Mouse (Mus musculus) intestine, embryonic 15.5 days (tissue): ENCODE data around the gene Derl3. TPM values are rescaled to one million over a fixed set of nuclear protein-coding genes. Genes with fewer than 3 reads are reported as not detected.

ENCODE experiments used
- ATAC-seq: fragments of 200-750 bp; cut with Nextera tagmentation; 2 replicates; pipeline ENCODE4 v1.8.0; 2017; ENCODE audit warnings: moderate TSS enrichment, moderate library complexity
- H3K27ac ChIP-seq: fragments of 300-500 bp; sonication (generic); 2 replicates; pipeline ENCODE4 v1.5.1; 2015; ENCODE audit warnings: mild to moderate bottlenecking, inconsistent platforms
- H3K27me3 ChIP-seq: fragments of 300-500 bp; sonication (generic); replicated peaks from 2 replicates; pipeline ENCODE4 v1.6.1; 2015; ENCODE audit warnings: inconsistent platforms
- H3K36me3 ChIP-seq: fragments of 300-500 bp; sonication (generic); 2 replicates; pipeline ENCODE4 v1.6.1; 2015; ENCODE audit warnings: inconsistent platforms
- H3K4me1 ChIP-seq: fragments of 300-500 bp; sonication (generic); replicated peaks from 2 replicates; pipeline ENCODE4 v1.6.1; 2015; ENCODE audit warnings: inconsistent platforms
- H3K4me2 ChIP-seq: fragments of 300-500 bp; sonication (generic); replicated peaks from 2 replicates; pipeline ENCODE4 v1.6.1; 2015; ENCODE audit warnings: mild to moderate bottlenecking, inconsistent platforms
- H3K4me3 ChIP-seq: fragments of 300-500 bp; sonication (generic); replicated peaks from 2 replicates; pipeline ENCODE4 v1.5.1; 2015; ENCODE audit warnings: inconsistent platforms
- H3K9ac ChIP-seq: fragments of 300-500 bp; sonication (generic); 2 replicates; pipeline ENCODE4 v1.6.1; 2015; ENCODE audit warnings: inconsistent platforms
- H3K9me3 ChIP-seq: fragments of 300-500 bp; sonication (generic); 2 replicates; pipeline ENCODE4 v1.6.1; 2016; ENCODE audit warnings: inconsistent platforms
- WGBS: fragments of 180-500 bp; shearing (Covaris S2); methylation state at CpG from one replicate; pipeline ENCODE4 v1.1.7; 2015; 5-methylcytosine and 5-hydroxymethylcytosine counted together
- polyA plus RNA-seq: library from polyadenylated mRNA; unstranded; fragments of >200 nt; fragmentation: Nextera tagmentation; extraction: Ambion mirVana; gene quantifications from 2 replicates; pipeline ENCODE4 v1.2.1, GENCODE M21; 2015

The Derl3 gene
- polyA plus RNA-seq, 1 experiment from 2014 or later, result 4.4 TPM

DNA sequence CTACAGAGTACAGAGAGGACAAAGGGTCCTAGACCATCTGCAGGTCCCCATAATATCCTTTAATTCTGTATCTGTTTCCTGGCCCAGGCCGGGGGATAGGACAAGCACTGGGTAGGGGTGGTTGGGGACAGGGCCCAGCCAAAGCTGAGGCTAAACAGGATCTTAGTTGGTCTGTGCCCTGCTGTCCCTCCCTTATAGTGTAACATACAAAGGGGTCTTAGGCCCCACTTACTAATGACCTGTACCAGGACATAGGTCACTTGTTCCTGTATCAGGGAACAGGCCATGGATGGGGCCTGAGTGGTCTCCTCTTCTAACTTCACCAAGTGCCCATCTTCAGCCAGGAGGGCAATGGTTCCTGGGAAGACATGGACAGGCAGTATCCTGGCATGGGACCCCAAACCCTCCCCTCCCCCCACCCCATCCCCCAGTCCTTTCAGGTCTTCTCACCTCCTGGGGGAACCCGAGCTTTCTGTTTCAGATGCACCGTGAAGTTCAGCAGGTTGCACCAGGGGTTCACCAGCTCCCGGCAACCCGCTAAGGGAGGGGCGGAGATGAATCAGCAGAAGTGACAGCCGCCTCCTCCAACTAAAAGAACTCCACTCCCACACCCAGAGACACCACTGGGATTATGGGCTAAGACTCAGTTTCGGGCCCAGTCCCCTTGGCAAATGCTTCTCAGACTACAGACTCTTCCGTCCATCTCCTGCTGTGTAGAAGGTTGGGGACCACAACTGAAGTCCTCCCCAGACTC lies 46.4 kb downstream of the Derl3 start:
- H3K9ac ChIP-seq, result no peak overlapping the region
- H3K27me3 ChIP-seq, result 0 out of 2 replicates have a peak, but pooled peaks cover 5% of the 10 kb centered on the region
- H3K4me3 ChIP-seq, result no peak overlapping the region
- no peak overlapping the region for H3K4me2 ChIP-seq
- peaks cover 14% of the 10 kb centered on the region for H3K4me1 ChIP-seq
- no peaks in the 10 kb centered on the region for H3K9me3 ChIP-seq
- no peak for ATAC-seq
- H3K36me3 ChIP-seq, result no peaks in the 10 kb centered on the region
- H3K27ac ChIP-seq, result no peak overlapping the region
- WGBS, result 57% methylated on average over 9 of the region's 9 CpGs

DNA sequence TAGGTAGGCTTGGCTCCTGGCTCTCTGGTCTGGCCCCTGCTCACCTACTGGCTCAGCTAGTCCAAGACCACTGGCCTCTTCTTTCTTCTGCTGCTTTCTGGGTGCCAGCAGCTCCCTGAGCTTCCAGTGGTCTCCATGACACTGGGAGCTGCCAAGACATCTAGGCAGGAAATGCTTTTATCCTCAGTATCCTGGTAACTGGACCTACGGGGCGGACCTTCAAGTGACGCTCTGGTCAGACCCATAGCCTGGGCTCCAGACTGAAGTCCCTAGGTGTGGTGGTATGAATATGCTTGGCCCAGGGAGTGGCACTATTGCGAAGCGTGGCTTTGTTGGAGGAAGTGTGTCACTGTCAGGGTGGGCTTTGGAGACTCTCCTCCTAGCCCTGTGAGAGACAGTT lies 47.3 kb downstream of the Derl3 start, which contains the start of gene Gm867:
Gm867 (minus strand) TSS at position 153 of the 400 bp plus-strand sequence.
- H3K4me2 ChIP-seq, result no peak within 1 kb of the TSS
- H3K9ac ChIP-seq, result no peak within 1 kb of the TSS
- no peaks in the 10 kb centered on the region for H3K36me3 ChIP-seq
- ATAC-seq, result no peak
- H3K9me3 ChIP-seq, result no peaks in the 10 kb centered on the region
- peaks cover 9% of the 10 kb centered on the region for H3K4me1 ChIP-seq
- WGBS, result 76% methylated on average over 5 of the region's 5 CpGs
- no peak within 1 kb of the TSS for H3K27ac ChIP-seq
- no peak within 1 kb of the TSS for H3K4me3 ChIP-seq
- H3K27me3 ChIP-seq, result 0 out of 2 replicates have a peak, but pooled peaks cover 5% of the 10 kb centered on the region

DNA sequence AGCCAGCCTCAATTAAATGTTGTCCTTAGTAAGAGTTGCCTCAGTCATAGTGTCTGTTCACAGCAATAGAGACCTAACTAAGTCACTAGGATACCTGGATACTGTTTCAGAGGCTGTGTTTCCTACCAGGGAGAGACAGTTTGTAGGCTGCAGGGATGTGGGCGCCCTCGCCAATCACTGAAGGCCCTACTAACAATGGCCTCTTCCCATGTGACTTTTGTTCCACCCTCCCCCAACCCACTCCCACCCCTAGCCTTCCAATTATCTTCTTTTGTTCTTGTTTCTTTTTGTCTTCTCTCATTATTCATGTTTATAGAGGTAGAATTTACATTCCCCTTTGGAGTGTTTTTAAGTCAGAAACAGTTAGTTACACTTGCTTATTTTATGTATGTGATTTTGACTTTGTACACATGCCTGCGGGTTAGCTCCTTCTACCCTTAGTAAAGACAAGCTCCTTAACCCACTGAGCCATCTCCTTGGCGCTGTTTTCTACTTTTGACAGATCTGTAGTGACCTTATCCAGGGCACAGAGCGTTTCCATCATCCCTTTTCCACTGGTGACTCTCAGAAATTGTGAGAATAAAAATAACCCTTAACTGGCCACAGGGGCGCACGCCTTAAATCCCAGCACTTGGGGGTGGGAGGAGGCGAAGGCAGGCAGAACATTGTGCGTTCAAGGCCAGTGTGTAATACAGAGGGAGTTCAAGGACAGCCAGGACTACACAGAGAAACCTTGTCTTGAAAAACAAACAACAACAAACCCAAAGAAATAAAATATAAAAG lies 48.0 kb downstream of the Derl3 start:
- no peak overlapping the region for H3K27ac ChIP-seq
- peaks cover 4% of the 10 kb centered on the region for H3K4me1 ChIP-seq
- H3K9me3 ChIP-seq, result no peaks in the 10 kb centered on the region
- H3K4me3 ChIP-seq, result no peak overlapping the region
- H3K36me3 ChIP-seq, result no peaks in the 10 kb centered on the region
- no peak overlapping the region for H3K4me2 ChIP-seq
- 75% methylated on average over 9 of the region's 9 CpGs for WGBS
- no peaks in the 10 kb centered on the region for H3K27me3 ChIP-seq
- H3K9ac ChIP-seq, result no peak overlapping the region
- no peak for ATAC-seq

DNA sequence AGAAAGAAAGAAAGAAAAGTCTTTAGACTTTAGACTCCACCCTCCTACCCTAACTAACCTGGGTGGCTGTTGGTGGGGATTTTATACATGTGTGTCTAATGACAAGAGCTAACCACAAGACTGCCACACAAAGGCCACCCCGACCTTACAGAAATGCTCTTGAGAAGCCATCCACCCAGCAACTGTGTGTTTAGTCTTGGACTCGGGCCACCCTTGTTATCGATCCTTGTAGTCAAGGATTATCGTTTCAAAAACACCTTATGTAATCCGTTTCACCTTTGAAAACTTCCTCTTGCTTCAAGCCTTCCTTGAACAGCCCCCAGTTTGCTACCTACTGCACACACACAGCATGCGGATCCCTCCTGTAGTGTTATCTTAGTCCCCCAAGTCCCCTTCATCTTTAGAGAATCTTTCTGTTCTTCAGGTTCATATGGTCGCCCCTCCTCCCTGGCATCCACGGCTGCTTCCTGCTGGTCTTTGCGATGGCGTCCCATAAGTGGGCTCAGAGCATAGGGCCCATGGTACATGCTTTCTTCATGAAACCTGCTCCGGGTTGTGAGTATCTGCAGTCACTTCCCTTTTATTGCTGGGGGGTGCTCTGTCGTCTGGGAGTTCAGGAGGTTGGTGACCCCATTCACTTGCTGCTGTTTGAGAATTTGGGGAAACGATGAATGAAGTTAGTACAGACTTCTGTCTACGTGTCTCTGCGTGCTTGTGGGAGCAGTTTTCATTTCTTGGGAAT lies 49.7 kb downstream of the Derl3 start, which contains the start of gene Vpreb3:
Vpreb3 (plus strand) TSS at position 322 of the 742 bp plus-strand sequence.
- no peaks in the 10 kb centered on the region for H3K36me3 ChIP-seq
- H3K4me3 ChIP-seq, result no peak within 1 kb of the TSS
- no peaks in the 10 kb centered on the region for H3K27me3 ChIP-seq
- no peak within 1 kb of the TSS; the same call in 1 of the 2 replicates for H3K4me2 ChIP-seq
- 0 out of 2 replicates have a peak within 1 kb of the TSS, but pooled peaks have one; percentile 6 for H3K27ac ChIP-seq
- peaks cover 3% of the 10 kb centered on the region; the same call in 1 of the 2 replicates for H3K4me1 ChIP-seq
- 82% methylated on average over 15 of the region's 15 CpGs for whole genome bisulfite sequencing
- no peak within 1 kb of the TSS for H3K9ac ChIP-seq
- H3K9me3 ChIP-seq, result no peaks in the 10 kb centered on the region
- no peak for ATAC-seq

DNA sequence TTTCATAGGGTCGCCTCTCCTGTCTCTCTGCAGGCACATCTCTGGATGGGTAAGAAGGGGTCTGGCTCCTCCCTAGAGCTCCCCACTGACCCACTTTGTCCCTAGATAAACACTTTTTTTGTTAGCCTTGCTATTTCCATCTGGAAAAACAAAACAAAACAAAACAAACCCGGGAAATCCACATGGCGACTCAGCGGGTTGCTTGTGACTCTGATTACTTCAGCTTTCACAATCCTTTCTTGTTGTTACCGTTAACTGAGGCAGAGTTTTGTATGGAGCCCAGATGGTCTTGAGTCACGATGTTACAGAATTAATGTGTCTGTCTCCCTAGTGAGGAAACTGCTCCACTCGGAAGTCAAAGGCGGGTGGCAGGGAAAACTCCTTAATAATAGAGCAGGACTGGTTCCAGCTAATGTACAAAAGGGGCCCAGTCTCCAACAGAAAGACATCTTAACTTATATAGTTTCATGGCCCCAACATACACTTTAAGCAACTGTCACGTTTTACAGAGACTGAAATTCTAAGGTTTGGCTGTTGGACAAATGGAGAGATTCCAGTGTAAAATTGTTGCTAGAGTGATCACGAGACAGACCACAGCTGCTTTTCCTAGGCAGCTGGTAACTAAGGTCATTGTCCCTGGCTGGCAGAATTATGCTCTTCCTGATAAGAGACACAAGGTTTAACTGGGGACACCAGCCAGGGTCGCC lies 51.0 kb downstream of the Derl3 start:
- no peaks in the 10 kb centered on the region for H3K36me3 ChIP-seq
- H3K4me3 ChIP-seq, result no peak overlapping the region
- no peak overlapping the region for H3K9ac ChIP-seq
- 0 out of 2 replicates have a peak overlapping the region, but pooled peaks have one; percentile 6 for H3K27ac ChIP-seq
- 36% methylated on average over 11 of the region's 11 CpGs for WGBS
- peaks cover 3% of the 10 kb centered on the region; the same call in 1 of the 2 replicates for H3K4me1 ChIP-seq
- ATAC-seq, result 0 out of 2 replicates have a peak, but pooled peaks have one; percentile 16
- H3K4me2 ChIP-seq, result no peak overlapping the region; the same call in 1 of the 2 replicates
- no peaks in the 10 kb centered on the region for H3K27me3 ChIP-seq
- no peaks in the 10 kb centered on the region for H3K9me3 ChIP-seq

DNA sequence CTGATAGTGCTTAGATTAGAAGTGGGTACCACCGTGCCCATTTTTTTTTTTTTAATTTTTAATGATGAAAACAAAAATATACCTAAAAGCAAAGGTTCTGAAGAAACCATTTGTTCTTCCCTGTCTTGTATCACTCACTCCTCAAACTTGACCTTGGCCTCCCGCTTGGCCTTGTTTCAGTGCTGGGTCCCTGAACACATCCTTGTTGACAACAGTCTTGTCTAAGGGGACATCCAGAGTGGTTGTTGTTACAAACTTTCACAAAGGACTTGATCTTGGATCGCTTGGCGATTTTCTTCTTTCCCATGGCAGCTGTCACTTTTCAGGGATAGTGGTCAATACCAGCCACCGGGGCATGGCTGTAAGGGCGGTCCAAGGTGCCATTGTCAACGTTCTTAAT lies 52.0 kb downstream of the Derl3 start:
- WGBS, result 91% methylated on average over 7 of the region's 7 CpGs
- H3K27me3 ChIP-seq, result no peaks in the 10 kb centered on the region
- no peak overlapping the region for H3K27ac ChIP-seq
- no peak overlapping the region for H3K4me2 ChIP-seq
- H3K9ac ChIP-seq, result no peak overlapping the region
- H3K4me3 ChIP-seq, result no peak overlapping the region
- H3K36me3 ChIP-seq, result no peaks in the 10 kb centered on the region
- peaks cover 3% of the 10 kb centered on the region; the same call in 1 of the 2 replicates for H3K4me1 ChIP-seq
- no peak for ATAC-seq
- no peaks in the 10 kb centered on the region for H3K9me3 ChIP-seq

Other genes with a start within 250 kb of the Derl3 start
- 13.4 and 13.9 TPM in 2 replicates for gene Susd2, start 249.4 kb upstream of the Derl3 start, polyA plus RNA-seq
- gene Cabin1, start 129.1 kb upstream of the Derl3 start, polyA plus RNA-seq, result 29.0 and 32.6 TPM in 2 replicates
- 74.7 and 76.1 TPM in 2 replicates for gene Ddt, start 120.0 kb upstream of the Derl3 start, polyA plus RNA-seq
- gene Gm20441, start 112.5 kb upstream of the Derl3 start, polyA plus RNA-seq, result 0.96 TPM in 1 of 2 replicates, not detected in the other
- gene Gstt3, start 112.0 kb upstream of the Derl3 start, polyA plus RNA-seq, result 38.7 and 40.3 TPM in 2 replicates
- gene Gstt1, start 94.8 kb upstream of the Derl3 start, polyA plus RNA-seq, result 15.0 and 16.6 TPM in 2 replicates
- not detected in 2 replicates for gene Gstt4, start 70.9 kb upstream of the Derl3 start, polyA plus RNA-seq
- gene Gstt2, start 56.0 kb upstream of the Derl3 start, polyA plus RNA-seq, result 57.5 and 63.1 TPM in 2 replicates
- gene Mif, start 33.2 kb upstream of the Derl3 start, polyA plus RNA-seq, result 2,230 and 2,305 TPM in 2 replicates
- 170 and 171 TPM in 2 replicates for gene Smarcb1, start 28.2 kb downstream of the Derl3 start, polyA plus RNA-seq
- 171 and 215 TPM in 2 replicates for gene Chchd10, start 39.7 kb downstream of the Derl3 start, polyA plus RNA-seq
- 30.1 and 32.2 TPM in 2 replicates for gene Mmp11, start 43.1 kb downstream of the Derl3 start, polyA plus RNA-seq
- gene Gm867, start 47.3 kb downstream of the Derl3 start, polyA plus RNA-seq, result 0.30 and 0.47 TPM in 2 replicates
- 0.57 and 0.89 TPM in 2 replicates for gene Vpreb3, start 49.6 kb downstream of the Derl3 start, polyA plus RNA-seq
- gene Gm5134, start 61.1 kb downstream of the Derl3 start, polyA plus RNA-seq, result not detected in 2 replicates
- gene Zfp280b, start 139.2 kb downstream of the Derl3 start, polyA plus RNA-seq, result 18.6 and 18.9 TPM in 2 replicates
- gene Slc5a4b, start 217.5 kb downstream of the Derl3 start, polyA plus RNA-seq, result 0.36 and 0.52 TPM in 2 replicates